Mouse (Mus musculus) induced T-regulatory cell, adult 2 months (primary cell): ENCODE data around the gene Riok2.

Experiments
- DNase-seq: peaks from one replicate; pipeline ENCODE4 v3.0.0-alpha.2; 2012; ENCODE audit warnings: low read depth

The Riok2 gene

GRCm38 (mm10) chr17:17408137-17408536 lies 34.0 kb downstream of the Riok2 start:
- DNase-seq, result no peak

GRCm38 (mm10) chr17:17408720-17409478 lies 34.8 kb downstream of the Riok2 start:
- no peak for DNase-seq

DNA sequence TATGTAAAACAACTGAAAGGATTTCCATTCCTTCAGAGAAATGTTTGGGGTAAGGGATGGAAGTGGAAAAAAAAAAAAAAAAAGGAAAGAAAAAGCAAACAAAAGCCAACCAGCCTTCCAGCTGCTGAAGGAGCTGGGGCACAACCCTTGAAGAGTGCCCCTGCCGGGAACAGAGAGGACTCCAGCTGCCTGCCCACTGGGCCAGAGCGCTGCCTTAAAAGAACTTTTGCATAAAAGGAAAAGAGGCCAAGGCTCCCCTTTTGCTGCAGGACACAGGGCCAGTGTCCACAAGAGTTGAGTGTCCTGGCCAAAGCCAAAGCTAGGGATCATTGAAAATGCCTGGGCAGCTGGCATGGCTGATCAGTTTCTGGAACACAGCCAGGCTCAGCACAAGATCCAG lies 35.5 kb downstream of the Riok2 start:
- no peak for DNase-seq

DNA sequence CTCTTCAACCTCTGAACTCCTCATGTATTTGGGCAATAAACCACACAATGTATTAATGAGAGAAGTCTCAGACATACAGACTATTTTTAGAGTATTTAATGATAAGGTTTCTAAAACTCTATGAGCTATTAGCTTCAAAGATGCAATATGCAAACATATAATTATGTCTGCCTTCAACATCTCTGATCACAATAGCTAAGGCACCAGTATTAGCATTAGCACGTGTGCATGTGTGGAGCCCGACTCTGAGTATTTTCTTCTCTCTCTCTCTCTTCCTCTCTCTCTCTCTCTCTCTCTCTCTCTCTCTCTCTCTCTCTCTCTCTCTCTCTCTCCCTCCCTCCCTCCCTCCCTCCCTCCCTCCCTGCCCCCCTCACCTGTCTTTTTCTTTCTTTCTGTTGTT lies 37.3 kb downstream of the Riok2 start:
- no peak for DNase-seq

DNA sequence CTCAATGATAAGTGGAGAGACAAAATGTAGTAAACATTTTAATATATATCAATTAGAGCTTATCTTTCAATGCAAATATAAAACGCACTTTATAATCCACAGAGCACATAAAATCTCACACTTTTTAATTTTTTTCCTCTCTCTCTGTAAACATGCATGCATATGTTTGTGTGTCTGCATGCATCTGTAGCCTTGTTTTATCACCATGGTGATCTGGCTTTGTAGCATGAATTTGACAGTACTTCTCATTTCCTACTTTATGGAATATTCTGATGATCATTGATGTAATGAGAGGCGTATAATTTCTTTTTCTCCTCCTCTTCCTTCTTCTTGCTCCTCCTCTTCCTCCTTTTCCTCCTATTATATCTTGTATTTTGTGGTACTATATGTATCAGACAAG lies 38.1 kb downstream of the Riok2 start:
- DNase-seq, result no peak

DNA sequence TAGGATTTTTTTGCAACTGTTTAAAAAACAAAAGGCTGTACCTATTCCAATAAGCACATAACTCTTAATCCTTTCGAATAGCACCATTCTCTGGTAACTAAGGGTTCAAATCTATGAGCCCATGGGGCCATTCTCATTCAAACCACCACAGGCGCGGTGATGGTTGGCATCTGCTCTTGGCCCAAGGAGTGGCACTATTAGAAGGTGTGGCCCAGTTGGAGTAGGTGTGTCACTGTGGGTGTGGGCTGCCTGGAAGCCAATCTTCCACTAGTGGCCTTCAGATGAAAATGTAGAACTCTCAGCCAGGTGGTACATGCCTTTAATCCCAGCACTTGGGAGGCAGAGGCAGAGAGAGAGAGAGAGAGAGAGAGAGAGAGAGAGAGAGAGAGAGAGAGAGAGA lies 40.1 kb downstream of the Riok2 start:
- DNase-seq, result no peak

GRCm38 (mm10) chr17:17424609-17425307 lies 50.6 kb downstream of the Riok2 start:
- DNase-seq, result no peak

GRCm38 (mm10) chr17:17425308-17425813 lies 51.3 kb downstream of the Riok2 start:
- DNase-seq, result no peak

GRCm38 (mm10) chr17:17425906-17426305 lies 51.8 kb downstream of the Riok2 start:
- no peak for DNase-seq

DNA sequence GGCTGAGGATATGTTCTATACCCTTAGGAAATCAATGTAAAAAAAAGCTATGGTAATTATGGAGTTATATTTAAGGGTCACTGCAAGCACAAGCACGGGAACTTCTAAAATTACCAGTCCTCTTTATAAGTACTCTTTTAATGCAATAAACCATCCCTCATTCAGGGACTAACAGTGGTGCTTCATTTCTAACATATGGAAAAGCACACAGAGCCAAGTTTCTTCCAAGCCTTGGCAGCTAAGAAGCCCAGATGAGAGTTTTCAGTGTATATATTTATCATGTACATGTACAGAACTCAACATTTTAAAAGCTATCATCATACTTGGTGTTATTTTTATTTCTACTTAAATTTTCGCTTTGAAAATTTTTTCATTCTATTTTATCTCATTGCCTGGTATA lies 54.8 kb downstream of the Riok2 start:
- no peak for DNase-seq

- DNase-seq, result no peak
Observed at GRCm38 (mm10) chr17:17433679-17434078, 59.6 kb downstream of the Riok2 start.

DNA sequence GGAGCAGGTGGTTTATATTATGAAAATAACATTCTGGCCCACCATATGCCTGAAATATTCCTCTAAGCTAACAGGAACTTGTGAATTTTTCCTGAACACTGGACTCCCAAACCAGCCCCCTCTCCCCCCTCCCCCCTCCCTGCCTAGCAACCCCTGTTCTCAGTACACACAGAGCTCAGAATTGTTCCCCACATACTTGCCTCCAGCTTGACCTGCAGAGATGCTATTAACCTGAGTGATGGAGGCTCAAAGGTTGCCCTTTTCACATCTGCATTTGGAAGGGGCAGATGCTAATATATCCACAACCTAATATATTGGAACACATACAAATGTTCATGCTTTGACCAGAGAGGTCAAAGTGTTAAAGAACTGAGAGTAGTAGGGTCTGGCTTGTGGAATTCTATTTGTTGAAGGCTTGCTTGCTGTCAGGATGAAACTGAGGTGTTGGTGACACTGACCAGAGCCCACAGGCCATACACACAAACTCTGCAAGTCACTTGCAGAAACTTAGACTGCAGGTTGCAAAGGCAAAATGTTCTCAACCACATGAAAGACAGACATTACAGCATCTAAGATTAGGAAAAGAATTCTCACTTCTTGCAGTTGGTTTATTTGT lies 64.6 kb downstream of the Riok2 start:
- no peak for DNase-seq

GRCm38 (mm10) chr17:17441876-17442498 lies 67.9 kb downstream of the Riok2 start:
- DNase-seq, result no peak

DNA sequence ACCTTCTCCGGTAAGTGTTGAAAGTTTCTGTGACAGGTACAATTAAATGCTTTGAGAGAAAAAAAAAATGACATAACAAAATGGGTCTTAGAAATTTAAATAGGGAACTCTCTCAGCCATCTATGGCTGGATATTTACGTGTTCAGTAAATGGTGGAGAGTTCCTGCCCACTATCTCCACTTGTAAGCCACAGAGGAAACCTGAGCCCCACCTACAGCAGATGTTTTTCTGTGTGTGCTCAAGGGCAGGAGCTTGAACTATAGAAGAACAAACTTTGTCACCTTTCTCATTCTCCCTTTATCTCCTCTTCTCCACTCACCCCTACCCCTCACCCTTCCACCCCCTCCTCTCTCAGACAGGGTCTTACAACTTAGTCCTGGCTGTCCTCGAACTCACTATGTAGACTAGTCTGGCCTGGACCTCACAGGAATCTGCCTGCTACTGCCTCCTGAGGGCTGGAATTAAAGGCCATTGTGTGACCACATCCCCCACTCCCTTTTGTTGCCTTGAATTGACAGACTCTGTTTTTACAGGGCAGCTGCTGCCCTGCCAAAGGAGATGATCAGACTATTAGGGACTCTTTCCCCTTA lies 70.3 kb downstream of the Riok2 start:
- no peak for DNase-seq
